Mouse (Mus musculus): ENCODE data around the gene Tstd1.

The Tstd1 gene

DNA sequence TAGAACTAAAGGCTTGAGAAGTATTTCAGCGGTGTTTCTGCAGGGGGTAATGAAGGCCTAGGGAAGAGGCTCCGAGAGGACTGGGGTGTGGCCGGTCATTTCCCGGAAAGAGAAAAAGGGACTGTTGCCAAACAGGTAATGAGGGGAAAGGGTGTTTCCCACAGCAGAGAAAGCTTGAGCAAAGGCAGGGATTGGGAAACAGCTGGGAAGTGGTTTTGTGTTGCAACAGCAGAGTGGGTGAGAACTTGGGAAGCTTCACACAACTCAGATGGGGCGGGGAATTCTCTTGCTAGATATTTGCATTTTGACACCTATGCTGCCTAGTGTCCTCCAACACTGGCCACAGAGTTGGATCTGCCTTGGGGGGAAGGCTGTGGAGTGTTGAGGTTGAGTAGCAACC lies 34.3 kb downstream of the Tstd1 start:
- in situ Hi-C loops (cut with MseI, MboI), result no loop called here

DNA sequence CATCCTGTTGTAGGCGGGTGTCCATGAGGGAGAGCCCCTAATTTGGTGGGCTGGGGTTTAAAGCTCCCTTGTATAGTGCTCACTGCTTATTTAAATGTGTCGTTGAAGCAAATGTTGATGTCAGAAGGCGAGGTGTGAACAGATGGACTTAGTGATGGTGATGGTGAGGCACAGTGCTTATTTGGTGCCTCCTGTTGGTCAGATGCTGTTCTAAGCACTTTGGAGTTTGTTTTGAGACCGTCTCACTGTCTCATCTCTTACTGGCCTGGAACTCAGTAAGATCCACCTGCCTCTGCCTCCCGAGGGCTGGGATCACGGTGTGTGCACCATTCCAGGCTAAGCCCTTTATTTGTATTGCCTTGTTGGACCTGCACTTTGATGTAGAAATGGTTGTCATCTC lies 36.3 kb downstream of the Tstd1 start:
- in situ Hi-C loops (cut with MseI, MboI), result no loop called here

DNA sequence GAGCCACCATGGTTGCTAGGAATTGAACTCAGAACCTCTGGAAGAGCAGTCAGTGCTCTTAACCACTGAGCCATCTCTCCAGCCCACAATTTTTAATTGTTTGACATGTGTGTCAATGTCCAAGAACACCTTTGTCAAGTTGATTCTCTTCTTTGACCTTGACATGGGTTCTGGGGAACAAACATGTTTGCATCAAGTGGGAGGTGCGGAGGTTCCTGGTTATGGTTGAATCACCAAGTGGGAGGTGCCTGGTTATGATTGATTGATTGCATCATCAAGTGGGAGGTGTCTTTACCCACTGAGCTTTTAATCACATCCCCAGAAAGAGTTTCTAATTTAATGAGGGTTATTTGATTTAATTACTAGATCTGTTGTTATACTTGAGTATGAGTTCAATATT lies 38.9 kb downstream of the Tstd1 start:
- in situ Hi-C loops (cut with MseI, MboI), result no loop called here

DNA sequence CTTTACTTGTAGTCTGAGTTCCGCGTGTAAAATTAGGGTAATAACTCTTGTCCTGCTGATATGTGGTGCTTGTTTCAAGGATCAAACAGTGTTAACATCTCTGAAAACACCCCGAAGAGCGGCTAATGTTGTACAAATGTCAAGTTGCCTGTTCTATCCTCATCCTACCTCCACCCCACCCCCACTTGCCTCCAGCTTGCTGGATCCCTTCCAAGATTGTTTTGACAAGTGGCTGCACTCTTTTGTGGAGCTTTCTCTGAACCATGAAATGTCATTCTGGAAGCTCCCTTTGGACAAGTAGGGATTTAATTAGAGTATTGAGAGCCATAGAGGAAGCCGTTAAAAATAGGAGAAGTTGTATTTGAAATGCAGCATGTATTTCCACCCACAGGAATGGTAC lies 41.1 kb downstream of the Tstd1 start:
- in situ Hi-C loops (cut with MseI, MboI), result no loop called here

DNA sequence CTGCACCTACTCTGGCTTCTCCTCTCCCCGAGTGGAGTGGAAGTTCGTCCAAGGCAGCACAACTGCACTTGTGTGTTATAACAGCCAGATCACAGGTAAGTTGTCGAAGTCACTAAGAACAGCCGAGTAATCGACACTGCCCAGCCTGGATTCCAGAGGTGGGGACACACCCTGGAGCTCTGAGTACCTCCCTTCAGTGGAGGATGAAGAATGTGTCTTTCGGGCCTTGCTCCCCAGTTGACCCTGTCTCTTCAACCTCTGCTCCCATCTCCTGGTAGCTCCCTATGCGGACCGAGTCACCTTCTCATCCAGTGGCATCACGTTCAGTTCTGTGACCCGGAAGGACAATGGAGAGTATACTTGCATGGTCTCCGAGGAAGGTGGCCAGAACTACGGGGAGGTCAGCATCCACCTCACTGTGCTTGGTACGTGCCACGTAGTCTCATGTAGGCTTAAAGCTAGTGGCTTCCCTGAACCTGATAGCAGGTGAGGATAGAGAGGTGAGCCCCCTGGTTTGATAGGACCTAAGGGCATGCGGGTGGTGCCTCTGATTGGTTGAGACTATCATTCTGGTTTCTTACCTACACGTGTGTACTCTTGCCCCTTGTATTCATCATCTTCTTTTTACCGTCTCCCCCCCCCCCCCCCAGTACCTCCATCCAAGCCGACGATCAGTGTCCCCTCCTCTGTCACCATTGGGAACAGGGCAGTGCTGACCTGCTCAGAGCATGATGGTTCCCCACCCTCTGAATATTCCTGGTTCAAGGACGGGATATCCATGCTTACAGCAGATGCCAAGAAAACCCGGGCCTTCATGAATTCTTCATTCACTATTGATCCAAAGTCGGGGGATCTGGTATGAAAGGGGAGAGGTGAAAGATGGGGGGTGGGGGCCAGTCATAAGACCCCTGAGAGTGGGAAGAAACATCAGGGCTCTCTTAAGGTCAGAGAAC lies 42.2 kb downstream of the Tstd1 start:
- in situ Hi-C loops (cut with MseI, MboI), result no loop called here

DNA sequence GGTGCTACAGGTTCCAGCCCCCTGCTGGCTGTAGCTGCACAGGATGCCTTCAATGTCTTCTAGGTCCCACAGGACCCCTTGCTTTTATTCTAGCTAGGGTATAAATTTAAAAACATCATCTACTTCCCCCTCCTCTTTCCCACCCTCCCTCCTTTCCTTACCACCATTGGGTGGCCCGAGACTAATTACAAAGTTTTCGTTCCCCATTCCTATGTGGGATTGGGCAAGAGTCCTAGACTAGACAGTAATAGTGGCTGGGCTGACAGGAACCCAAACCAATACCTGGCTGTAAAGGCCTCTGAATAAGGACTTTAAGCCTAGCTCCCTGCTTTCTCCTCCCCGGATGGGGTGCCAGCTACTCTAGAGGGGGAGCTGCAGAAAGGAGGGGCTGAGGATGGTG lies 44.5 kb downstream of the Tstd1 start:
- in situ Hi-C loops (cut with MseI, MboI), result no loop called here

DNA sequence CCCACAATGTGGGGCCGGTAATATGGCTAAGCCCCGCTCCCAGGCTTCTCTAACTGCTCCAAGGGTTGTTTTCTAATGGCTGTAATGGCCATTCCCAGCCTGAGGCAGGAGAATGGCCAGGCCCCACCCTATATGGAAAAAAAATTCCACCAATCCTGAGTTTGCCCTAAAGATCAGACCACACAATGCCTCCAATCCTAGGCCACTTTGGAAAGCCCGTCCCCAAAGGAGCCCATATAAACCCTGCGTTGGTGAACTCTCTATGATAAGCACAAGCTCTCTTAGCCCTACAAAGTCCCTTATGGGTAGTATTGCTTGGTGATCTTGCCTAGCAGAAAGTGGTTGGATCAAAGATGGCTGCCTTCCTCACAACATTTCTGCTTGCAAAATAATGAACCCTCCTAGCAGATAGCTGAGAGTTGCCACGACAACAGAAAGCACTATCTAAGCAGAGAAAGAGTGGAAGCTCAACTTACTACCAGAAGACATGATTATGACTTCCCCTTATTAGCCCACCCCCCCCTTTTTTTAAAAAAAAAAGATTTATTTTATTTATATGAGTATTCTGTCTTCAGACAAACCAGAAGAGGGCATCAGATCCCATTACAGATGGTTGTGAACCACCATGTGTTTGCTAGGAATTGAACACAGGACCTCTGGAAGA lies 47.2 kb downstream of the Tstd1 start:
- in situ Hi-C loops (cut with MseI, MboI), result no loop called here

DNA sequence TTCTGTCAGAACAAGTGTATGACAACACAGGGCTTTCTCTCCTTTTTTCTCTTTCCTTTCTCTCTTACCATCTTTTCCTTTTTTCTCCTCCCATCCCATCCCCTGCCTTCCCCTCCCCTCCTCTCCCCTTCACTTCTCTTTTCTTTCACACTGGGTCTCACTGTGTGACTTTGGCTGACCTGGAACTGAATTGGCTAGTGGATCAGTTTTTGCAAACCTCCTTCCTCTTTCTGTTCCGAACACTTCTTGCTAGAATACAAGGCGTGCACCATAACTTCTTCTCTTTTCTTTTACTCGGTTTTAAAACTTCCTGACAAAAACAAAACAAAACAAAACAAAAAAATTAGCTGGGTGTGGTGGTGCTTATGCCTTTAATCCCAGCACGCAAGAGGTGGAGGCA lies 47.9 kb downstream of the Tstd1 start:
- in situ Hi-C loops (cut with MseI, MboI), result no loop called here

DNA sequence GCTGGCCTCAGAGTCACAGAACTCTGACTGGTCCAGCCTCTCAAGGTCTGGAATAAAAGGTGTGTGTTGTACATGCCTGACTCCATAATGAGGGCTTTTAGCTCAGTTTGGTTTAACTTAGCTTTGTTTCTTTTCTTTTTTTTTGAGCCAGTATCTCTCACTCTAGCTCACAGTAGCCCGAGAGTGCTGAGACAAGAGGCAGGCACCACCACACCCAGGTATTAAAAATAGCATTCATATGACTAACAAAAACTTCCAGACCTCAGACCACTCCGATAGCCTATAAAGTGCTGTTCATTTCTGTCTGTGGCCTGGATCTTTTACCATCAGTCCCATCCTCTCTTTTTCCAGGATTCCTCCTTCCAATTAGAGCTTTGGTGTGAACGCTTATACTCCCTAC lies 51.0 kb downstream of the Tstd1 start:
- in situ Hi-C loops (cut with MseI, MboI), result loop anchor here in 1 of 2 experiments (10.0 kb wide), 1 partner anchor 105 kb away; the partner anchor contains the start of gene Klhdc9

Data from mouse trophoblast stem cell (cell line).